ENCODE assay signal across 14 mouse cellular contexts in the genomic region with DNA sequence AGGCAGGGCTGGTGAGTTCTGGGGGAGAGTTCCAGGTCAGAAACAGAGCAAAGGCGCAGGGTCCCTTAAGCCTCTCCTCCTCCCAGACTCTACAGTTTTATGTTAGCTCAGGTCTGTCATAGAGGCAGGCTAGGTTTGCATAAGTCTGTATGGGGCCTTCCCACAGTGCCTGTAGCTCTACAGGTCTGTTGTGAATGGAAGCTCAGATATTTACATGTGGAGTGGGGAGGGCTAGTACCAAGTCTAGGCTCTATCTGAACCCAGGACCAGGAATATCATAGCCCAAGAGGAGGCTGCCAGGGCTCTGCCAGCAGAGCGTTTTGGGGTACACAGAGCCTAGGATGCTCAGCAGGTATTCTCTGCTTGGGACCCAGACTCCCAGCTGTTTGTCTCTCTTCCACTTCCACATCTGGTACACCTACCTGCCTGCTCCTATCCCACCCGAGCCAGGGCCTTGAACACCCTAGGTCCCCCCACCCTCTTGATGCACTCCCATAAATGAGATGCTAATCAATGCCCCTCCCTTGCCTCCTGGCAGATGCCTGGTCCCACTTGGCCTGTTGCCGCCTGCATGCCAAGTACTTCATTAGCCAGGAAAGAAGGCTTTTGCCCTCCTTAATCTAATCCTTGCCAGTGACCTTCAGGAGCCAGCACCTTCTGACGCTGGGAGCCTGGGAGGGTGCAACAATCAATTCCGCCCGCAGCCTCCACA.
A peak's percentile ranks its signal among the peaks of the same experiment; 100 is the strongest.
DNase-seq lines count a peak whose midpoint lies in the region; ATAC-seq and TF ChIP-seq lines count a peak whose summit lies in the region.
"Had no signal": no experiment of that assay in that cellular context is flagged by ENCODE, and none has a peak within 500 bp of the region (broad histone marks: within the 10 kb centered on the region; RNA-seq: fewer than 3 reads in every experiment).

No protein-coding gene starts in this region.

- H3K36me3 ChIP-seq in embryonic facial prominence, embryonic 10.5 days (replicated peaks): no peaks in the 10 kb centered on the region
- no peaks in the 10 kb centered on the region for H3K36me3 ChIP-seq in hindbrain, embryonic 14.5 days (replicated peaks; ENCODE audit: control insufficient read depth, insufficient read depth)
- no peaks in the 10 kb centered on the region for H3K36me3 ChIP-seq in neural tube, embryonic 13.5 days
- no peaks in the 10 kb centered on the region for H3K36me3 ChIP-seq in stomach, postnatal 0 days (ENCODE audit: control insufficient read depth, insufficient read depth, low read length)
- H3K36me3 ChIP-seq: heart, embryonic 15.5 days; liver, embryonic 13.5 days had no signal

- ATAC-seq in hindbrain, embryonic 14.5 days (ENCODE audit: low FRiP score): peak; percentile 46; the same call in 1 of the 2 replicates
- 0 out of 2 replicates have a peak, but pooled peaks have one; percentile 72 for ATAC-seq in neural tube, embryonic 13.5 days (ENCODE audit: low read depth)
- no peak for ATAC-seq in stomach, postnatal 0 days (ENCODE audit: low FRiP score, low TSS enrichment)
- ATAC-seq: CD4-positive, CD25-positive, alpha-beta regulatory T cell, adult 4 months had no signal

- WGBS in embryonic facial prominence, embryonic 10.5 days: 59% methylated on average over 7 of the region's 7 CpGs
- WGBS in hindbrain, embryonic 14.5 days: 22% methylated on average over 7 of the region's 7 CpGs
- WGBS in neural tube, embryonic 13.5 days: 37% methylated on average over 7 of the region's 7 CpGs
- WGBS in stomach, postnatal 0 days: 76% methylated on average over 7 of the region's 7 CpGs

- peaks cover 6% of the 10 kb centered on the region for H3K9me3 ChIP-seq in embryonic facial prominence, embryonic 10.5 days
- no peaks in the 10 kb centered on the region for H3K9me3 ChIP-seq in hindbrain, embryonic 14.5 days (ENCODE audit: control insufficient read depth, low read length)
- H3K9me3 ChIP-seq in neural tube, embryonic 13.5 days: no peaks in the 10 kb centered on the region
- H3K9me3 ChIP-seq in stomach, postnatal 0 days (ENCODE audit: control insufficient read depth, low read length): no peaks in the 10 kb centered on the region
- H3K9me3 ChIP-seq: heart, embryonic 15.5 days had no signal

- H3K9ac ChIP-seq in hindbrain, embryonic 14.5 days: no peak overlapping the region
- H3K9ac ChIP-seq in neural tube, embryonic 13.5 days: no peak overlapping the region; the same call in 1 of the 2 replicates
- H3K9ac ChIP-seq in stomach, postnatal 0 days (ENCODE audit: low read length): no peak overlapping the region
- H3K9ac ChIP-seq: heart, embryonic 15.5 days; liver, embryonic 13.5 days had no signal

- peak; percentile 22 to 36 for DNase-seq in layer of hippocampus, postnatal 10 days (ENCODE audit: low spot score in 2 of 2)
- no peak for DNase-seq in layer of hippocampus, postnatal 14 days (ENCODE audit: low spot score in 2 of 2)
- DNase-seq in embryonic facial prominence, embryonic 10.5 days (ENCODE audit: low spot score): no peak
- DNase-seq in hindbrain, embryonic 14.5 days (ENCODE audit: low spot score): no peak
- no peak for DNase-seq in stomach, postnatal 0 days (ENCODE audit: low spot score)
- DNase-seq in Muller cell, postnatal 12 days (ENCODE audit: inconsistent ontology term): no peak
- DNase-seq in kidney, postnatal 36 days: no peak
- DNase-seq: adrenal gland, postnatal 25 days; gastrocnemius, postnatal 14 days; liver, embryonic 13.5 days; thymus, postnatal 14 days had no signal

- no peak overlapping the region; the same call in 1 of the 2 replicates for H3K4me3 ChIP-seq in embryonic facial prominence, embryonic 10.5 days
- H3K4me3 ChIP-seq in hindbrain, embryonic 14.5 days (replicated peaks; ENCODE audit: low read length): no peak overlapping the region
- H3K4me3 ChIP-seq in neural tube, embryonic 13.5 days: no peak overlapping the region
- no peak overlapping the region for H3K4me3 ChIP-seq in stomach, postnatal 0 days (ENCODE audit: low read depth, low read length)
- H3K4me3 ChIP-seq: heart, embryonic 15.5 days; liver, embryonic 13.5 days had no signal

- no peaks in the 10 kb centered on the region for H3K27me3 ChIP-seq in embryonic facial prominence, embryonic 10.5 days (replicated peaks; ENCODE audit: low read depth, poor library complexity, severe bottlenecking)
- no peaks in the 10 kb centered on the region for H3K27me3 ChIP-seq in hindbrain, embryonic 14.5 days (ENCODE audit: control insufficient read depth, insufficient read depth, low read length)
- H3K27me3 ChIP-seq in neural tube, embryonic 13.5 days: no peaks in the 10 kb centered on the region
- H3K27me3 ChIP-seq in stomach, postnatal 0 days (ENCODE audit: control insufficient read depth, insufficient read depth, low read length): no peaks in the 10 kb centered on the region; the same call in 1 of the 2 replicates
- H3K27me3 ChIP-seq: heart, embryonic 15.5 days; liver, embryonic 13.5 days had no signal

- peaks cover 35% of the 10 kb centered on the region for H3K4me1 ChIP-seq in embryonic facial prominence, embryonic 10.5 days
- peaks cover 29% of the 10 kb centered on the region for H3K4me1 ChIP-seq in hindbrain, embryonic 14.5 days (replicated peaks; ENCODE audit: control insufficient read depth, insufficient read depth, low read length)
- H3K4me1 ChIP-seq in neural tube, embryonic 13.5 days (replicated peaks): peaks cover 38% of the 10 kb centered on the region
- no peaks in the 10 kb centered on the region for H3K4me1 ChIP-seq in stomach, postnatal 0 days (replicated peaks; ENCODE audit: control insufficient read depth, insufficient read depth)
- H3K4me1 ChIP-seq: liver, embryonic 13.5 days had no signal

- no peak overlapping the region for H3K4me2 ChIP-seq in hindbrain, embryonic 14.5 days (replicated peaks)
- H3K4me2 ChIP-seq in neural tube, embryonic 13.5 days: no peak overlapping the region
- H3K4me2 ChIP-seq in stomach, postnatal 0 days (replicated peaks; ENCODE audit: low read depth): no peak overlapping the region
- H3K4me2 ChIP-seq: heart, embryonic 15.5 days; liver, embryonic 13.5 days had no signal

- TF ChIP-seq EP300 in stomach, postnatal 0 days (optimal IDR thresholded peaks at IDR 0.05): no peak

- no peak for TF ChIP-seq CTCF in stomach, postnatal 0 days (IDR thresholded peaks at IDR 0.05; ENCODE audit: low read depth)

- H3K27ac ChIP-seq in embryonic facial prominence, embryonic 10.5 days (replicated peaks): peak overlapping the region; percentile 63
- H3K27ac ChIP-seq in hindbrain, embryonic 14.5 days: no peak overlapping the region
- peak overlapping the region; percentile 47 for H3K27ac ChIP-seq in neural tube, embryonic 13.5 days (replicated peaks)
- H3K27ac ChIP-seq in stomach, postnatal 0 days (replicated peaks): no peak overlapping the region
- H3K27ac ChIP-seq: heart, embryonic 15.5 days; liver, embryonic 13.5 days had no signal

Comparison
In these comparisons a context has a peak if more than half of its experiments do, and no peak if none do; other contexts are left out.
1. DNase-seq: peak in layer of hippocampus, postnatal 10 days (2 of 2); none in layer of hippocampus, postnatal 14 days (0 of 2), embryonic facial prominence, embryonic 10.5 days (single experiment), hindbrain, embryonic 14.5 days (single experiment), stomach, postnatal 0 days (single experiment), Muller cell, postnatal 12 days (single experiment) and kidney, postnatal 36 days (0 of 2).
2. H3K27ac ChIP-seq: peak in embryonic facial prominence, embryonic 10.5 days (single experiment) and neural tube, embryonic 13.5 days (single experiment); none in hindbrain, embryonic 14.5 days (single experiment) and stomach, postnatal 0 days (single experiment).